Comparison of ENCODE assay signal across 10 mouse cellular contexts in genomic region chr7:117414341-117415008, GRCm38 (mm10). TPM values are rescaled to one million over a fixed set of nuclear protein-coding genes. Genes with fewer than 3 reads are reported as not detected.
DNase-seq lines count a peak whose midpoint lies in the region; ATAC-seq lines count a peak whose summit lies in the region.
"Had no signal": no experiment of that assay in that cellular context is flagged by ENCODE, and none has a peak within 500 bp of the region (broad histone marks: within the 10 kb centered on the region; RNA-seq: fewer than 3 reads in every experiment).

No protein-coding gene starts in this region.

- peak; percentile 77 for DNase-seq in gastrocnemius, adult 18-20 months (ENCODE audit: low spot score)
- DNase-seq in gastrocnemius, postnatal 4 days (ENCODE audit: low spot score in 2 of 2), result no peak
- DNase-seq in CD4-positive helper T cell, adult 2 months (ENCODE audit: low read depth, low spot score), result peak; percentile 81
- peak; percentile 38 for DNase-seq in gastrocnemius, postnatal 10 days
- peak; percentile 48 to 74 for DNase-seq in right cerebral cortex, postnatal 36 days (ENCODE audit: low spot score in 2 of 2)
- no peak for DNase-seq in ovary, postnatal 36 days (ENCODE audit: low spot score)
- DNase-seq in heart, postnatal 4 days, result no peak
- DNase-seq: cerebellum, postnatal 10 days had no signal

- ATAC-seq in cerebellum, adult (ENCODE audit: insufficient number of reproducible peaks, low FRiP score, low TSS enrichment), result no peak
- ATAC-seq: intestine, embryonic 16.5 days had no signal

RNA-seq across cellular contexts. Expression of gene Xylt1, which starts 33.7 kb away (rescaled TPM):
- 1 to 10 TPM; 8.2 to 9.3 TPM for total RNA-seq in gastrocnemius, adult 18-20 months (2021)
- total RNA-seq in gastrocnemius, postnatal 4 days (2021), result 1 to 10 TPM; 7.6 to 8.6 TPM
- total RNA-seq in gastrocnemius, postnatal 10 days (2021), result 1 to 10 TPM; 6.9 to 8.6 TPM
- 1 to 10 TPM; 6.5 to 6.9 TPM for total RNA-seq in heart, postnatal 4 days (2021)

Comparison
In these comparisons a context has a peak if more than half of its experiments do, and no peak if none do; other contexts are left out.
1. DNase-seq: peak in gastrocnemius, adult 18-20 months (single experiment), CD4-positive helper T cell, adult 2 months (single experiment), gastrocnemius, postnatal 10 days (single experiment) and right cerebral cortex, postnatal 36 days (2 of 2); none in gastrocnemius, postnatal 4 days (0 of 2), ovary, postnatal 36 days (single experiment) and heart, postnatal 4 days (single experiment).